Mouse (Mus musculus) thymus, postnatal 0 days (tissue): ENCODE results near the gene Cpb2. TPM values are rescaled to one million over a fixed set of nuclear protein-coding genes. Genes with fewer than 3 reads are reported as not detected.

Experiments
- microRNA-seq: library from miRNA; unstranded; fragments of <30 nt; microRNA quantifications from one replicate; pipeline ENCODE4, GENCODE M21; 2016; ENCODE audit warnings: borderline number of aligned reads
- polyA plus RNA-seq: library from polyadenylated mRNA; unstranded; fragments of >200 nt; fragmentation: Nextera tagmentation; extraction: Ambion mirVana; gene quantifications from 2 replicates; pipeline ENCODE4 v1.2.1, GENCODE M21; 2015

Cpb2 gene
- polyA plus RNA-seq, 1 experiment from 2014 or later: 0.34 TPM

Small RNA genes within 50 kb of the gene (microRNA-seq; reads per million reads assigned to microRNA genes)
- gene Gm44482: not detected

Other genes starting within 250 kb of the Cpb2 start
- gene Rubcnl, start 226.3 kb upstream of the Cpb2 start, polyA plus RNA-seq: 1.5 TPM in 2 replicates
- gene Lrrc63, start 111.4 kb upstream of the Cpb2 start, polyA plus RNA-seq: 0.06 and 0.09 TPM in 2 replicates
- gene Lcp1, start 111.2 kb upstream of the Cpb2 start, polyA plus RNA-seq: 177 and 212 TPM in 2 replicates
- 23.9 and 31.3 TPM in 2 replicates for gene Zc3h13, start 42.1 kb downstream of the Cpb2 start, polyA plus RNA-seq
- not detected in 2 replicates for gene Siah3, start 213.7 kb downstream of the Cpb2 start, polyA plus RNA-seq